Mouse (Mus musculus) macrophage (primary cell): ENCODE measurements around the gene Ubtd2. TPM values are rescaled to one million over a fixed set of nuclear protein-coding genes. Genes with fewer than 3 reads are reported as not detected.
A peak's percentile ranks its signal among the peaks of the same experiment; 100 is the strongest.

Source experiments
- H3K27ac ChIP-seq: fragments of 350-480 bp; formaldehyde crosslinking; 2 replicates; pipeline ENCODE4 v1.9.0; 2021
- H3K36me3 ChIP-seq: fragments of 350-480 bp; formaldehyde crosslinking; 2 replicates; pipeline ENCODE4 v1.9.0; 2021; ENCODE audit errors: inconsistent target
- H3K4me3 ChIP-seq: fragments of 350-480 bp; formaldehyde crosslinking; 2 replicates; pipeline ENCODE4 v1.9.0; 2021; ENCODE audit errors: inconsistent target
- H3K79me2 ChIP-seq: fragments of 350-480 bp; formaldehyde crosslinking; 2 replicates; pipeline ENCODE4 v1.9.0; 2021; ENCODE audit errors: inconsistent target
- WGBS: methylation state at CpG from one replicate; pipeline ENCODE4 v1.1.7; 2026; ENCODE audit warnings: inconsistent platforms; ENCODE audit not compliant: missing documents; 5-methylcytosine and 5-hydroxymethylcytosine counted together
- polyA plus RNA-seq: library from polyadenylated mRNA; stranded (reverse); fragments of 250-400 nt; gene quantifications from 3 replicates; pipeline ENCODE4 v1.2.4, GENCODE M21; 2018; ENCODE audit warnings: inconsistent platforms

Gene Ubtd2
- polyA plus RNA-seq, 1 experiment from 2014 or later = 3.9 TPM

- Histone ChIP-seq H3K27ac (no peak overlapping the region), H3K36me3 (no peaks in the 10 kb centered on the region; the same call in 1 of the 2 replicates), H3K4me3 (no peak overlapping the region), H3K79me2 (peaks cover 81% of the 10 kb centered on the region)
- 72% methylated on average over 13 of the region's 13 CpGs for WGBS
Observed at GRCm38 (mm10) chr11:32552401-32553090, 97.4 kb downstream of the Ubtd2 start.

- H3K36me3 ChIP-seq = no peaks in the 10 kb centered on the region; the same call in 1 of the 2 replicates
- 39% methylated on average over 14 of the region's 14 CpGs for WGBS
- H3K27ac ChIP-seq = 0 out of 2 replicates have a peak overlapping the region, but pooled peaks have one; percentile 54
- H3K79me2 ChIP-seq = peaks cover 72% of the 10 kb centered on the region
- H3K4me3 ChIP-seq = no peak overlapping the region
Observed at GRCm38 (mm10) chr11:32553311-32554140, 98.4 kb downstream of the Ubtd2 start.

- peaks cover 70% of the 10 kb centered on the region for H3K79me2 ChIP-seq
- H3K36me3 ChIP-seq = no peaks in the 10 kb centered on the region
- no peak overlapping the region for H3K4me3 ChIP-seq
- 33% methylated on average over 12 of the region's 14 CpGs for WGBS
- peak overlapping the region; percentile 54 for H3K27ac ChIP-seq
Observed at GRCm38 (mm10) chr11:32554141-32555091, 99.2 kb downstream of the Ubtd2 start.

GRCm38 (mm10) chr11:32555103-32555689, 100.0 kb downstream of the Ubtd2 start:
- Histone ChIP-seq H3K79me2 (peaks cover 70% of the 10 kb centered on the region), H3K36me3 (no peaks in the 10 kb centered on the region), H3K4me3 (no peak overlapping the region), H3K27ac (peak overlapping the region; percentile 54)
- WGBS = 81% methylated on average over 12 of the region's 12 CpGs

GRCm38 (mm10) chr11:32556333-32556990, 101.3 kb downstream of the Ubtd2 start:
- H3K27ac ChIP-seq = peak overlapping the region; percentile 49
- peaks cover 62% of the 10 kb centered on the region for H3K79me2 ChIP-seq
- H3K36me3 ChIP-seq = no peaks in the 10 kb centered on the region
- no peak overlapping the region for H3K4me3 ChIP-seq
- WGBS = 77% methylated on average over 10 of the region's 10 CpGs

- Histone ChIP-seq H3K36me3 (no peaks in the 10 kb centered on the region), H3K4me3 (no peak overlapping the region), H3K79me2 (peaks cover 59% of the 10 kb centered on the region; the same call in 1 of the 2 replicates), H3K27ac (no peak overlapping the region; the same call in 1 of the 2 replicates)
- WGBS = 72% methylated on average over 4 of the region's 4 CpGs
Observed at GRCm38 (mm10) chr11:32558026-32558425, 102.9 kb downstream of the Ubtd2 start.

GRCm38 (mm10) chr11:32558677-32559076, 103.5 kb downstream of the Ubtd2 start:
- Histone ChIP-seq H3K79me2 (peaks cover 57% of the 10 kb centered on the region; the same call in 1 of the 2 replicates), H3K36me3 (no peaks in the 10 kb centered on the region), H3K27ac (peak overlapping the region; percentile 50), H3K4me3 (no peak overlapping the region)
- 6% methylated on average over 8 of the region's 8 CpGs for WGBS

GRCm38 (mm10) chr11:32560015-32560770, 105.0 kb downstream of the Ubtd2 start:
- no peaks in the 10 kb centered on the region for H3K36me3 ChIP-seq

GRCm38 (mm10) chr11:32561465-32562355, 106.5 kb downstream of the Ubtd2 start:
- peaks cover 53% of the 10 kb centered on the region for H3K79me2 ChIP-seq
- 0 out of 2 replicates have a peak overlapping the region, but pooled peaks have one; percentile 22 for H3K27ac ChIP-seq
- H3K36me3 ChIP-seq = no peaks in the 10 kb centered on the region
- 43% methylated on average over 10 of the region's 10 CpGs for WGBS
- no peak overlapping the region for H3K4me3 ChIP-seq

More at GRCm38 (mm10) chr11:32560015-32560770, 105.0 kb downstream of the Ubtd2 start:
- WGBS = 94% methylated on average over 12 of the region's 12 CpGs
- no peak overlapping the region for H3K27ac ChIP-seq
- no peak overlapping the region for H3K4me3 ChIP-seq
- H3K79me2 ChIP-seq = peaks cover 47% of the 10 kb centered on the region; the same call in 1 of the 2 replicates

GRCm38 (mm10) chr11:32562706-32563105, 107.5 kb downstream of the Ubtd2 start:
- 91% methylated on average over 4 of the region's 5 CpGs for WGBS
- peaks cover 58% of the 10 kb centered on the region for H3K79me2 ChIP-seq
- H3K4me3 ChIP-seq = no peak overlapping the region
- no peaks in the 10 kb centered on the region for H3K36me3 ChIP-seq
- peak overlapping the region; percentile 80; the same call in 1 of the 2 replicates for H3K27ac ChIP-seq

- peak overlapping the region; percentile 80 for H3K27ac ChIP-seq
- 38% methylated on average over 3 of the region's 3 CpGs for WGBS
- peaks cover 67% of the 10 kb centered on the region for H3K79me2 ChIP-seq
- no peak overlapping the region for H3K4me3 ChIP-seq
- no peaks in the 10 kb centered on the region for H3K36me3 ChIP-seq
Observed at GRCm38 (mm10) chr11:32563660-32564059, 108.5 kb downstream of the Ubtd2 start.

- H3K27ac ChIP-seq = peak overlapping the region; percentile 80
- no peak overlapping the region for H3K4me3 ChIP-seq
- H3K79me2 ChIP-seq = peaks cover 72% of the 10 kb centered on the region
- WGBS = 35% methylated on average over 4 of the region's 4 CpGs
- H3K36me3 ChIP-seq = no peaks in the 10 kb centered on the region
Observed at GRCm38 (mm10) chr11:32564629-32565028, 109.5 kb downstream of the Ubtd2 start.
